Mouse (Mus musculus) embryonic facial prominence, embryonic 15.5 days (tissue): ENCODE results near the gene Krt19. TPM values are rescaled to one million over a fixed set of nuclear protein-coding genes. Genes with fewer than 3 reads are reported as not detected.

Experiments used
- ATAC-seq: fragments of 200-750 bp; cut with Nextera tagmentation; 2 replicates; pipeline ENCODE4 v1.8.0; 2017; ENCODE audit warnings: low read depth, moderate TSS enrichment; ENCODE audit not compliant: insufficient number of reproducible peaks, low FRiP score, low TSS enrichment
- H3K27ac ChIP-seq: fragments of 300-500 bp; sonication (generic); replicated peaks from 2 replicates; pipeline ENCODE4 v1.5.1; 2015; ENCODE audit warnings: mild to moderate bottlenecking, inconsistent platforms
- H3K27me3 ChIP-seq: fragments of 300-500 bp; sonication (generic); 2 replicates; pipeline ENCODE4 v1.6.1; 2015; ENCODE audit warnings: inconsistent platforms
- H3K36me3 ChIP-seq: fragments of 300-500 bp; sonication (generic); 2 replicates; pipeline ENCODE4 v1.6.1; 2015; ENCODE audit warnings: mild to moderate bottlenecking, inconsistent platforms
- H3K4me1 ChIP-seq: fragments of 300-500 bp; sonication (generic); 2 replicates; pipeline ENCODE4 v1.6.1; 2015; ENCODE audit warnings: inconsistent platforms
- H3K4me2 ChIP-seq: fragments of 300-500 bp; sonication (generic); replicated peaks from 2 replicates; pipeline ENCODE4 v1.6.1; 2015; ENCODE audit warnings: mild to moderate bottlenecking, inconsistent platforms
- H3K4me3 ChIP-seq: fragments of 300-500 bp; sonication (generic); replicated peaks from 2 replicates; pipeline ENCODE4 v1.5.1; 2015; ENCODE audit warnings: mild to moderate bottlenecking, inconsistent platforms
- H3K9ac ChIP-seq: fragments of 300-500 bp; sonication (generic); 2 replicates; pipeline ENCODE4 v1.6.1; 2015; ENCODE audit warnings: inconsistent platforms
- H3K9me3 ChIP-seq: fragments of 300-500 bp; sonication (generic); replicated peaks from 2 replicates; pipeline ENCODE4 v1.6.1; 2016; ENCODE audit warnings: inconsistent platforms
- WGBS: fragments of 180-500 bp; shearing (Covaris S2); methylation state at CpG from one replicate; pipeline ENCODE4 v1.1.7; 2015; 5-methylcytosine and 5-hydroxymethylcytosine counted together
- polyA plus RNA-seq: library from polyadenylated mRNA; unstranded; fragments of >200 nt; fragmentation: Nextera tagmentation; extraction: Ambion mirVana; gene quantifications from 2 replicates; pipeline ENCODE4 v1.2.1, GENCODE M21; 2015

Gene Krt19
- polyA plus RNA-seq, 1 experiment from 2014 or later, result 305 TPM

GRCm38 (mm10) chr11:100136559-100136958 lies 11.9 kb downstream of the Krt19 start:
- Histone ChIP-seq H3K36me3 (no peaks in the 10 kb centered on the region), H3K27me3 (no peaks in the 10 kb centered on the region), H3K9me3 (no peaks in the 10 kb centered on the region), H3K9ac (no peak overlapping the region), H3K4me1 (peaks cover 16% of the 10 kb centered on the region; the same call in 1 of the 2 replicates), H3K4me2 (no peak overlapping the region), H3K4me3 (no peak overlapping the region), H3K27ac (peak overlapping the region; percentile 22)
- no peak for ATAC-seq
- WGBS, result 41% methylated on average over 5 of the region's 5 CpGs

DNA sequence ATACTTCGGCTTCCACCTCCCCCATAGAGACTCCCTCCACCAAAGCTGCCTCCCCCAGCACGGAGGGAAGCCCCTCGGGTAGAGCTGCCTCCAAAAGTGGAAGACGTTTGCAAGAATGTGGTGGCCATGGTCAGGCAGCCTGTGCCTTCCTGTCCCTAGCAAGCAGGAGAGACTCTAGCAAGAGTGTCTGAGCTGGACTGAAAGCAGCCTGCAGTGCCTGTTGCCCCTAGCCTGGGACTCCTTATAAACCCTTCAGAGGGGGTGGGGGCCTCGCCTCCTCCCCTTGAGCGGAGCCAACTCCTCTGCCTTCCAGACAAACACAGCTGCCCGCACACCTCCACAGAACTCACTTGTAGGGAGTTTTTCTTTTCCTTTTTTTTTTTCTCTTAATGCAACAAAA lies 12.7 kb downstream of the Krt19 start, which contains the start of gene Krt15:
TSS of gene Krt15 (minus strand) at position 198 of the 400 bp plus-strand sequence.
- ATAC-seq, result no peak
- Histone ChIP-seq H3K4me1 (peaks cover 16% of the 10 kb centered on the region; the same call in 1 of the 2 replicates), H3K9me3 (no peaks in the 10 kb centered on the region), H3K27ac (peak within 1 kb of the TSS; percentile 22), H3K36me3 (no peaks in the 10 kb centered on the region), H3K27me3 (no peaks in the 10 kb centered on the region), H3K4me3 (peak within 1 kb of the TSS; percentile 33), H3K9ac (no peak within 1 kb of the TSS), H3K4me2 (peak within 1 kb of the TSS; percentile 21; the same call in 1 of the 2 replicates)
- WGBS, result 39% methylated on average over 7 of the region's 7 CpGs

DNA sequence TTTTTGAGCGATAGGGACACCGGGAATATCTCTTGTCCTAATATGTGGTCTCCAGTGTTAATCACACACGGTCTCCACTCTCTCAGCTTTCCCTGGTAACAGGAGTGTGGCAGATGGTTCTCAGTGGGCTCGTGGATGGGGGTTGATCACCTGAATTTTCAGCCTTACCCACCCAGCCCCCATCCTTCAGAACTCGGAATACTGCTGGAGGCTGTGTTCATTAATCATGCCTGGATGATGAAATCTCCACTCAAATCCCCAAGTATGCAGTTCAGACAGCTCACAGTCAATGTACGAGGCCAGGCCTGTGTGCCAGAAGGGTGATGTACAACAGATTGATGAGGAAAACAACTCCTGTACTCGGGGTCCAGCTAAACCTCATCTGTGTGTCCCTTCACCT lies 23.6 kb downstream of the Krt19 start:
- ATAC-seq, result no peak
- Histone ChIP-seq H3K27me3 (no peaks in the 10 kb centered on the region), H3K27ac (no peak overlapping the region), H3K4me2 (no peak overlapping the region), H3K9ac (no peak overlapping the region), H3K36me3 (no peaks in the 10 kb centered on the region), H3K9me3 (no peaks in the 10 kb centered on the region), H3K4me3 (no peak overlapping the region), H3K4me1 (no peaks in the 10 kb centered on the region)
- WGBS, result 64% methylated on average over 7 of the region's 7 CpGs

GRCm38 (mm10) chr11:100121466-100121865 lies 27.0 kb downstream of the Krt19 start, which contains the start of gene Krt13:
Gene Krt13, minus strand, starts transcription at chr11:100121566.
- Histone ChIP-seq H3K4me2 (no peak within 1 kb of the TSS), H3K27ac (no peak within 1 kb of the TSS), H3K27me3 (no peaks in the 10 kb centered on the region), H3K36me3 (no peaks in the 10 kb centered on the region), H3K9ac (no peak within 1 kb of the TSS), H3K4me3 (no peak within 1 kb of the TSS), H3K4me1 (no peaks in the 10 kb centered on the region), H3K9me3 (no peaks in the 10 kb centered on the region)
- ATAC-seq, result no peak
- 78% methylated on average over 3 of the region's 3 CpGs for WGBS

GRCm38 (mm10) chr11:100120331-100120730 lies 28.1 kb downstream of the Krt19 start:
- no peaks in the 10 kb centered on the region for H3K4me1 ChIP-seq
- ATAC-seq, result no peak
- H3K9ac ChIP-seq, result no peak overlapping the region
- no peak overlapping the region for H3K27ac ChIP-seq
- H3K27me3 ChIP-seq, result no peaks in the 10 kb centered on the region
- 86% methylated on average over 5 of the region's 5 CpGs for WGBS
- H3K9me3 ChIP-seq, result no peaks in the 10 kb centered on the region
- H3K4me2 ChIP-seq, result no peak overlapping the region
- H3K4me3 ChIP-seq, result no peak overlapping the region
- H3K36me3 ChIP-seq, result no peaks in the 10 kb centered on the region

- 71% methylated on average over 2 of the region's 2 CpGs for WGBS
- H3K27me3 ChIP-seq, result no peaks in the 10 kb centered on the region
- no peak overlapping the region for H3K4me2 ChIP-seq
- no peak overlapping the region for H3K27ac ChIP-seq
- H3K36me3 ChIP-seq, result no peaks in the 10 kb centered on the region
- H3K9ac ChIP-seq, result no peak overlapping the region
- ATAC-seq, result no peak
- H3K9me3 ChIP-seq, result no peaks in the 10 kb centered on the region
- no peaks in the 10 kb centered on the region for H3K4me1 ChIP-seq
- H3K4me3 ChIP-seq, result no peak overlapping the region
Observed at GRCm38 (mm10) chr11:100113742-100114029, 34.8 kb downstream of the Krt19 start.

GRCm38 (mm10) chr11:100112935-100113741 lies 35.3 kb downstream of the Krt19 start:
- Histone ChIP-seq H3K4me1 (no peaks in the 10 kb centered on the region), H3K4me2 (no peak overlapping the region), H3K4me3 (no peak overlapping the region), H3K36me3 (no peaks in the 10 kb centered on the region), H3K27ac (no peak overlapping the region), H3K9ac (no peak overlapping the region), H3K27me3 (no peaks in the 10 kb centered on the region), H3K9me3 (no peaks in the 10 kb centered on the region)
- ATAC-seq, result no peak
- 82% methylated on average over 11 of the region's 11 CpGs for WGBS

DNA sequence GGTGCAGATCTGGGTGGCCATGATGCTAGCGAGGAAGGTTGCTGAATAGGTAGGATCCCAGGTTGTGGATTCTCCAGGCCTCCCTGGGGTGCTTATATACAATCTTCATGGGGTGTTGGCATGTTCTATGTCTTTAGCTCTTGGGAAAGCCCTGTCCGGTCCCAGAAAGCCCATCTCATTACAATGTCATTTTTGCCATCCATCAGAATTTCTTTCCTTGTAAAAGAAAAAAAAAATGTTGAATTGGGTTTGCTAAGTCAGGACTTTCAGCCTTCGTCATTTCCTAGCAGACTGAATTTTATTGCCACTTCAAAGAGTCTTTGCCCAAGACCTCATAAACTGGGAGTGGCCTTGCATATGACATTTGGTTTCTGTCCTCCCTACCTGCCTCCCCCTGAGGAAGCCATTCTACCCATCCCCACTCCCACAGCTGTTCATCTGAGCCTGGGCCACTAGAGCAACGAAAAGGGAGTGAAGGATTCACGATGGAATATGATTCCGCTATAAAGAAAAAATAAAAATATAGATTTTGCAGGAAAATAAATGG lies 42.8 kb downstream of the Krt19 start, which contains the start of gene Krt36:
TSS of gene Krt36 (minus strand) at position 51 of the 547 bp plus-strand sequence.
- H3K27ac ChIP-seq, result no peak within 1 kb of the TSS
- H3K4me1 ChIP-seq, result no peaks in the 10 kb centered on the region
- H3K4me3 ChIP-seq, result no peak within 1 kb of the TSS
- no peaks in the 10 kb centered on the region for H3K36me3 ChIP-seq
- H3K27me3 ChIP-seq, result no peaks in the 10 kb centered on the region
- WGBS, result 84% methylated on average over 6 of the region's 6 CpGs
- H3K4me2 ChIP-seq, result no peak within 1 kb of the TSS
- H3K9me3 ChIP-seq, result no peaks in the 10 kb centered on the region
- no peak within 1 kb of the TSS for H3K9ac ChIP-seq
- ATAC-seq, result no peak

GRCm38 (mm10) chr11:100102693-100103429 lies 45.6 kb downstream of the Krt19 start:
- H3K27me3 ChIP-seq, result no peaks in the 10 kb centered on the region
- H3K27ac ChIP-seq, result no peak overlapping the region
- no peak overlapping the region for H3K4me2 ChIP-seq
- no peak overlapping the region for H3K4me3 ChIP-seq
- H3K36me3 ChIP-seq, result no peaks in the 10 kb centered on the region
- ATAC-seq, result no peak
- H3K4me1 ChIP-seq, result no peaks in the 10 kb centered on the region
- H3K9me3 ChIP-seq, result no peaks in the 10 kb centered on the region
- no peak overlapping the region for H3K9ac ChIP-seq
- WGBS, result 66% methylated on average over 15 of the region's 15 CpGs

- Histone ChIP-seq H3K4me2 (no peak overlapping the region), H3K4me1 (no peaks in the 10 kb centered on the region), H3K36me3 (no peaks in the 10 kb centered on the region), H3K4me3 (no peak overlapping the region), H3K27ac (no peak overlapping the region), H3K9ac (no peak overlapping the region), H3K9me3 (no peaks in the 10 kb centered on the region), H3K27me3 (no peaks in the 10 kb centered on the region)
- WGBS, result 63% methylated on average over 4 of the region's 4 CpGs
- no peak for ATAC-seq
Observed at GRCm38 (mm10) chr11:100100391-100100790, 48.1 kb downstream of the Krt19 start.

DNA sequence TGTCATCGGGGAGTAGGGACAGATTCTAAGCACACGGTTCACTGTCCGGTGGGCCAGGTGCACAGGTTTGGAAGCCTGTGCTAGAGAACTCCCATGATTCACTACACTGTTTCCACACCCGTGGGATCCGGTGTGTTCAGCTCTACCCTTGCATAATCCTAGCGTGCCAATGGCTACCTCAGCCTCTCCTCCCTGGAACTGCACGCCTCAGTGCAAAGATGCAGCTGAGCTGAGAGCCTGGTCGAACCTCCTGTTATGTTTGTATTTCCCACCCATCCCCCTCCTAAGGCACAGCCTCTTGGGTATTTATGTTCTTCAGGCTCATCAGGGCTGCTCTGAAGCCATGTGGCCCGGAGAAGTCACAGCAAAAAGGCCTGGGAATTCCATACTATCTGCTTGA lies 50.6 kb downstream of the Krt19 start:
- Histone ChIP-seq H3K27ac (no peak overlapping the region), H3K9ac (no peak overlapping the region), H3K9me3 (no peaks in the 10 kb centered on the region), H3K36me3 (no peaks in the 10 kb centered on the region), H3K4me1 (no peaks in the 10 kb centered on the region), H3K4me3 (no peak overlapping the region), H3K27me3 (no peaks in the 10 kb centered on the region), H3K4me2 (no peak overlapping the region)
- 63% methylated on average over 9 of the region's 9 CpGs for WGBS
- no peak for ATAC-seq
